Mouse (Mus musculus) kidney, adult 10 weeks (tissue): ENCODE results near the gene Muc16. TPM values are rescaled to one million over a fixed set of nuclear protein-coding genes. Genes with fewer than 3 reads are reported as not detected.

Experiments used
- polyA plus RNA-seq: library from polyadenylated mRNA; stranded (reverse); fragments of 350-450 nt; fragmentation: Illumina TruSeq; extraction: RNeasy Lipid Tissue Mini Kit (QIAGEN cat#74804); gene quantifications from one replicate; pipeline ENCODE4 v1.2.3, GENCODE M21; 2014; ENCODE audit warnings: low read depth, low replicate concordance

Gene Muc16
- polyA plus RNA-seq: not detected

DNA sequence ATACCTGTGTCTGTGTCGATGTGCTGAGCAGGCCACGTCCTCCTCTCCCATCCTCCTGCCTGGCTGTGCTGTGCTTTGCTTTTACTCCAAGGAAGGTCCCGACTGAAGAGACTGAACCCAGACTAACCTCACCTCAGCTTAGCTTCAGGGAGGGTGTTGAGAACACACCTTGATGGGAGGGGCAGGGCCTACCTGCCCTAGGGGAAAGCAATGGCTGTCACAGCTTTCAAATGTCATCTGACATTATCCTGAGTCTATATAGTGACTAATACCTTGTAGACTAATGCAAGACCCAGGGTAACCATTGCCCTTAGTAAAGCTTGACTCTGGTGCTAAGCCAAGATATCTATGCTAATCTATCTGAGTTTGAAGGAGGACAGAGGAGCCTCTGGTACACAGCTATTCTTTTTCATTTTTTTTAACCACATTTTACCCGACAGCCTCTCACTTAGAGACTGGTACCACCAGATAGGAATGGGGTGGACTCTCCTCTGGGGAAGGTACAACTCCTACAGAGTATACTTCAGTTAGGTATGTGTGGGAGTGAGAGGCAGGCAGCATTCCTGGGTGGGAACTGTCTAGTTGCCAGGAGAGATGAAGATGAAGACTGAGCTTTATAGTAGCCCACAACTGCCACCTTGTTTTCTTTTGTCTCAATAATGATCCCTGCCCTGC lies at the start of gene Muc16:
Gene Muc16, minus strand, starts transcription at position 51 of the 675 bp plus-strand sequence.

DNA sequence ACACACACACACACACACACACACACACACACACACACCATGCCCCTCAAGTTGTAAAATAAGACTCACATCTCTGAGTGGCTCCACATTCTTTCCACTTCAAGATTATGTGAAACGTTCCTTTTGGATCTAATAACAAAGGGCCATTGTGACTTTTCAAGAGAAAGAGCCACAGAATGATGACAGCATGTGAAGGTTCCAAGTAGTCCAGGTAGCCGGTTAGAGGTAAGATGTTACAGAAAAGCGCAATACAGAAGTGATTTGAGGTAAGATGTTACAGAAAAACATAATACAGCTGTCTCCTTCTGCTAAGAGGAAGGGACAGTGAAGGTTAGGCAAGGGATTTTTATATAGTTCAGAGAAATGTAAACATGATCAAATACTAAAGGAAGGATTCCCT lies 196.2 kb downstream of the Muc16 start, which contains the start of the genes Zfp558 and Mbd3l1:
Gene Zfp558, minus strand, starts transcription at position 101 of the 400 bp plus-strand sequence.
Gene Mbd3l1, plus strand, starts transcription at position 192 of the 400 bp plus-strand sequence.

Other genes starting within 250 kb of the Muc16 start
- not detected for gene Mbd3l2, start 243.9 kb downstream of the Muc16 start, polyA plus RNA-seq
- gene Zfp558, start 196.3 kb downstream of the Muc16 start, polyA plus RNA-seq: 7.2 TPM
- gene Mbd3l1, start 196.2 kb downstream of the Muc16 start, polyA plus RNA-seq: not detected
- gene Olfr24, start 89.5 kb upstream of the Muc16 start, polyA plus RNA-seq: not detected
- gene Olfr828, start 145.0 kb upstream of the Muc16 start, polyA plus RNA-seq: not detected
- not detected for gene Olfr829, start 180.4 kb upstream of the Muc16 start, polyA plus RNA-seq
- gene Olfr830, start 200.2 kb upstream of the Muc16 start, polyA plus RNA-seq: not detected